Mouse (Mus musculus) heart, adult 18-20 months (tissue): Measurements from ENCODE around the gene Acap2. TPM values are rescaled to one million over a fixed set of nuclear protein-coding genes. Genes with fewer than 3 reads are reported as not detected.

ENCODE experiments used
- DNase-seq, 2 experiments: peaks; one replicate each; pipeline ENCODE4 v3.0.0; 2021 to 2022; ENCODE audit warnings: mixed read lengths in 1 of 2
- total RNA-seq, 2 experiments: library from RNA; stranded (reverse); gene quantifications; 2 replicates each; pipeline ENCODE4 v1.2.3; 2021

The Acap2 gene
- total RNA-seq, 2 experiments from 2014 or later: 16.8 to 18.7 TPM

DNA sequence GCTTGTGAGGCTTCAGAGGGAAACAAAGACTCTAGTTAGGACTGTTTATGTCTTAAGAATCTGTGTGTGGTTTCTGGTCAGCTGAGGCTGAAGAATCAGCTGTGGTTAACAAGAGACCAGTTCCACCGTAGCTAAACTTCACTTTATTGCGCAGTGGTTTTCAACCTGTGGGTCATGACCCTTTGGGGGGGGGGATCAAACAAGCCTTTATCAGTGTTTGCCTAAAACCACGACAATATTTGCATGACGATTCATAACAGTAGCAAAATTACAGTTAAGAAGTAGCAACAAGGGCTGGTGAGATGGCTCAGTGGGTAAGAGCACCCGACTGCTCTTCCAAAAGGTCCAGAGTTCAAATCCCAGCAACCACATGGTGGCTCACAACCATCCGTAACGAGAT lies 4.7 kb upstream of the Acap2 start:
- DNase-seq: no peak

DNA sequence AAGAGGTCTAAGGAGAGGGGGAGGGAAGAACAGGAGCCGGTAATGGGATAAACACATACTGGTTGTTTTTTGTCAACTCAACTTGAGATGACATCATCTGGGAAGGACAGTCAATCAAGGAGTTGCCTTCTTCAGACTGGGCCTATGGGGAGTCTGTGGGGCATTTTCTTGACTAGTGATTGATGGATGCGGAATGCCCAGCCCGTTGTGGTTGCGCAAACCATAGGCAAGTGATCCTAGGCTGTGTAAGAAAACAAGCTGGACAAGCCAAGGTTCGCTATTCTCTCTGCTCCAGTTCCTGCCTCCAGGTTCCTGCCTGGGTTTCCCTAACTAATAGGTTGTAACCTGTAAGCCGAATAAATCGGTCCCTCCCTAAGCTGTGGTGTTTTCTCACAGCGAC lies 4.1 kb upstream of the Acap2 start:
- no peak for DNase-seq

DNA sequence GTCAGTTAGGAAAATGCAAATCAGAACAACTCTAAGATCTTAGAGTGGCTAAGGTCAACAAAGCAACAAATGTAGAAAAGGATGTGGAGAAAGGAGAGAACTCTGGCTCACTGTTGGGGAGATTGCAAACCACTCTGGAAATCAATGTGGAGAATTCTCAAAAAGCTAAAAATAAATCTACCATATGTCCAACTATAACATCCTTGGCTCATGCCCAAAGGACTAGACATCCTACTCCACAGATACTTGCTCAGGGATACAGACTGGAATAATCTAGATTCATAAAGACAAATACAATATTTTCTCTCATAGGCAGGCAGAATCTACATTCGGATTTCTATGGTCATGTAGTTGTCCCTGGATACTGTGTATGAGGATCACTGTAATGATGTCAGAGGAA lies 3.2 kb upstream of the Acap2 start:
- DNase-seq: no peak

DNA sequence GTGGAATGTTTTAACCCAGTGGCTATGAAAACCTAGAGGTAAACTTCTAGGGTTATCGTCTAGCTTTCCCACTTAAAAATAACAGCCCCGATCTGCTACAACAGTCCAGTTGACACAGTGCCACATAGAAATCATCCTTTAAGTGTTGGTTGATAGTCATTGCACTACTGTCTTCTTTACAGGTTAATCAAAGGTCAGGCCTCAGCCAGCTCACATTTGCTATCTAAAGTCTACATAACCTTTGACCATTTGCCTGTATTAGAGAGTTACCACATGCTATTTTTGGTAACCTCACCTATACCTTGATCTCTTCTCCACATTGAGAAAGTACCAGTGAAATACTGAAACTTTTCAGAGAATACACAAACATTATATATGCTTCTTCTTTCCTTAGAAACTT lies 659 bp upstream of the Acap2 start:
- DNase-seq: no peak

DNA sequence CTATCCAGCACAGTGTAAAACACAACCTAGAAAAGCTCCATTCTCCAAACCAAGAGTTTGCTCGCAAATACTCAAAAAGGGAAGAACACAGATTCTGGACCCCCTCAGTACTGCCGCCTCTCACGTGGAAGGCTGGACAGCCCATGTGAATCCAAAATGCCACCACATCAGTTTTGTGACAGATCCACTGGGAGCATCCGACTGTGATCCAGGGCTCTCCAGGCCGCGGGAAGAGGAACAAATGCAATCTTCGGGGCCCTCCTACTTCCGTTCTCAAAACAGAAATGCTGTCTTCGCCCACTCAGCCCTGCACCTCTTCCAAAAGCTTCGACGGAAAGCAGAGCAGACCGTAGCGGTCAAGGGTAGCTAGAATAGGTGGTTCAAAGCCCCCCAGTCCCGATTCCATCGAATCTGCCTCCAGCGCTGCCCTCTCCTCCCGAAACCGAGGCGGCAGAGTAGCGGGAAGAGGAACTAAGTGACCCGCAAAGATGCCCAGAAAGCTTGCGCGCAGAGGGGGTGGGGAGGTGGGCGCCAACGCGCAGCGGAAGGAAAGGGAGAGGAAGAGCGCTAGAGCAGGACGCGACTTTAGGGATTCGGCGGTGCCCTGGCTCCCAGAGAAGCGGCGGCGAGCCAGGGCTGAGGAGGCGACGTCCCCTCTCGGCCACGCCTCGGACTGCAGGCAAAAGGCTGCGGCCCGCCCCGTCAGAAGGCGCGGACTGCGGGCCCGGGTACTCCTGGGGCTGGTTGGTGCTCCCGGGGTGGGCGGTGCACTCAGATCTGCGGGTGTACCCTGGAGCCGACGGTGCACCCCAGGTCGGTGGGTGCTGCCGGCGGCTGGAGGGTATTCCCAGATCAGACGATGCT lies 887 bp downstream of the Acap2 start:
- DNase-seq: peak; percentile 81 to 83

DNA sequence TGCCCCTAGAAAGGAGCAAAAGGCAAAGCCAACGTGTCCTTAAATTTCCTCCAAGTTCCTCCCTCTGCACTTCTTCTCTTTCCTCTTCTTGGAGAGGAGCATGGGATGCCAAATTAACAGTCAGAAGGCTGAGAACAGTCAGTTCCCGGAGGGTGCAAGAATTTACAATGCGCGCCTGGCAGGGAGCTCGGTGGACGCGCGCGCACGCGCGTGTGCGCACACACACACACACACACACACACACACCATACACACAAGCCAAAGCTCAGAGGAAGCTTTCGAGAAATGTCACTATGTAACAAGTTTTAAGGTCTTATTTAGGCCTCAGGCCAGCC lies 1.5 kb downstream of the Acap2 start:
- peak; percentile 69 to 72 for DNase-seq

DNA sequence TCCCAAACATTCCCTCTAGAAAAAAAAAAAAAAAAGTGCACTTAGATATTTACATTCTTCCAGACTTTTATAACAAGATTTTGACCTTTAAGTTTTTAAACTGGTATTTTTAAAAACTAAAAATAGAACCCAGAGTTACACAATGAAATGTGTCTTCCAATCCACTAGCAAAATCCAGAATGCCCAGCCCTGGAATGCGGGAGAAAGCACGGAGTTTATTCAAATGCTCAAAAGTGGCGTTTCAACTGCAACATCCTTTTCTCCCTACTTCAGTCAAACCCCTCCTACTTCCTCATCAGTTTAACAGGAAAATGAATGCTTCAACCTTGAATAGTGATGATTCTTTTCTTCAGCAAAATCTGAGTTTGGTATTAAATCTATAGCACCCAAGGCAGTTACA lies 4.1 kb downstream of the Acap2 start:
- no peak for DNase-seq

DNA sequence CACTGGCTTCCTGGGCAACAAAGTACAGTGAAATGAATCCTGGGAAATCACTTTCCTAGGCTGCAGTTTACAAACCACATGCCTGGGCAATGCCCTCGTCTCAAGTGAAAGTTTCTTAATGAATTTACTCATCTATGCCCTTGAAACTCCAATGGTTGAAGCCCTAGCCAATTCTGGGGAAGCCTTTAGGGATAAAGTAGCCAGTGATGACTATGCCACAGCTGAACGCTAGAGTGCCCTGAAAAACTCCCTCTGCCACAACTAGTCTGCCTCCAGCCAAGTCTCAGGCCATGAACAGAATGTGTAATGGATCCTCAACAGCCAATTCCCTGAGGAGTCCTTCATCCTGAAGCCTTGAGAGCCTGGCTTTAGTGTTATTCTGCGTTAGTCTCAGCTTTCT lies 8.5 kb downstream of the Acap2 start:
- DNase-seq: no peak

DNA sequence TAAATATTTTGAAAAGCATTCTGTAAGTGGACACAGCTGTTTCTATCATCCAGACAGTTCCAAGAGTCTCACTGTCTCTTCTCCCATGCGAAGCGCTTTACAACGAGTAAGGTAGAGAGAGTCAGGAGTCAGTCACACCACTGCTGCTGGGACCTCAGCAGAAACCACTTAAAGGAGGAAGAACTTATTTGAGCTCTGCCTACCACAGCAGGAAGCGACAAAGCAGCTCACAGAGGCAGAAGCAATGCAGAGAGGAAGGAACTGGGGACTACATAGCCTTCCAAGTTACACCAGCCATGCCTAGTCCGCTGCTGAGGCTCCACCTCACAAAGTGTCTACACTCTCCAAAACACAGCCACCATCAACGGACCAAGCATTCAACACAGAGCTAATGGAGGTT lies 9.2 kb downstream of the Acap2 start:
- DNase-seq: peak; percentile 39 to 59

DNA sequence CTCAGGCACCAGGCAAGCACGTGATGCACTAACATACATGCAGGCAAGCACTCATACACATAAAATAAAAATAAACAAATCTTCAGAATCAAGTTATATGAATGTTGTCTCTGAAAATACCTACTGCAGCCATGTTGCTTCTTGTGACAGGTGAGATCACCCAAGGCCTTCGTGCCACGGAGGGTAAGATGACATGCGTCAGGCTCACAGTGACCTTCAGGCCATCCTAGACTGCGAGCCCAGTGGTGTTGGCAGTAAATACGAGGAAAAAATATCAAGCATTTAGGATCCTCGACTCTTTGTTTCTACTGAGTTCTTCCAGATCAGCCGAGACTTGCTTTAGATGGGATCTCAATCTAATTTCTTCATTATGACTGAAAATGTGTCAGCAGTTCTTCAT lies 10.6 kb downstream of the Acap2 start:
- no peak for DNase-seq

DNA sequence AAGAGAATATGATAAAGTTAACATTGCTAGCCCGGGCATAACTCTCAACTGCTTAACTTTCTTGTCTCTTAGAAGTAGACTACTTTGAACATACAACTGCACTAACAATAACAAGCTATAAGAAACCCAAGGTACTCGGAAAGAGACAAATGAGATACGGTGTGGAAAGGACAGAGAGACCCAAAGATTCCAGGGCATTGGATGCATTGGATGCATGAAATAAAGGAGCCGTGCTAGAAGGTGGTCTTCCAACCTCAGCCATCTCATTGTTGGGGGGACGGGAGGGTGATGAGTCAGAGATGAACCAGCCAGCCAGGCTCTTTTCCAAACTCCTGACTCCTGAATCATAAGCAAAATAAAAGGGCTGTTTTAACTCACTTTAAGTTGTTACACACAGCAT lies 11.8 kb downstream of the Acap2 start:
- DNase-seq: no peak

DNA sequence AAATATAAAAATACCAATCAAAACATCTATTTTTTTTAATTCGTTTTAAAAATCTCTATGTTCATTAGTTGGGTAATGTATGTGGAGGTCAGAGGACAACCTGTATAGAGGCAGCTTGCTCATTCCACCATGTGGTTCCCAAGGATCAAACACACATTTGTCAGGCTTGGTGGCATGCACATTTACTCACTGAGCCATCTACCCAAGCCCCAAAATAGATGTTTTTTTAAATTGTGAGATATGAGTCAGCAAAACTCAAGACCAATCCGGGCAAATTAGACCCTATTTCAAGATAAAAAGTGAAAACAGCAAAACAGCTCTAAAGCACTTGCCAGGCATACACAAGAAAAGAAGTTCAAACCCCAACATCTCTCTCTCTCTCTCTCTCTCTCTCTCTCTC lies 12.2 kb downstream of the Acap2 start:
- no peak for DNase-seq

DNA sequence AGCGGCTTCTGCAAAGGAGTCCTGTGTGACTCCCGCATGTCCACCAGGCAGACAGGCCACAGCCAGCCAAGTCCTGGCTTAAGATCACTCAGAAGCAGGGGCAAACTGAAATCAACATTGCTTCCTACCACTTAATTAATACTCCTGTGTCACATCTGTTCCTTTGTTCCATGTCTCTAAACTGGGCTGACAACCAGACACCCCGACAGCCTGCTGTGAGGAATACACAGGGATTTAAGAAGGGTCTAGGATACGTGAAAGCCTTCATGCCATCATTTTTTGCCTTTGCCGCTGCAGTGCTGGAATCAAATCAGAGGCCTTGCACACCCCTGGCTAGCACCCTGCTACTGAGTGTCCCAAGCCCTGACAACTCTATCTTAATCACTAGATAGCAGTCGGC lies 12.8 kb downstream of the Acap2 start:
- no peak for DNase-seq

DNA sequence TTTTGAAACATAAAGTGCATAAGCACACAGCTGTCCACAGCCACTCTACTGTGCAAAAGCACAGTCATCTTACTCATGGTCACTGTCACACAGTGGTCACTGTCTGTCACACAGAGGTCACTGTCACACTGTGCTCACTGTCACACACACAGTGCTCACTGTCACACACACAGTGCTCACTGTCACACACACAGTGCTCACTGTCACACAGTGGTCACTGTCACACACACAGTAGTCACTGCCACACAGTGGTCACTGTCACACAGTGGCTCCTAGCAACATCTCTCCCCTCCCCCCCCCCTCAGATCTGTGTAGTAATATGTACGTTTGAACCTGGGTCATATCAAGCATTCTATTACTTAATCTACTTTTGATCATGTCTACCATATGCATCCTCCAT lies 13.9 kb downstream of the Acap2 start:
- DNase-seq: no peak

DNA sequence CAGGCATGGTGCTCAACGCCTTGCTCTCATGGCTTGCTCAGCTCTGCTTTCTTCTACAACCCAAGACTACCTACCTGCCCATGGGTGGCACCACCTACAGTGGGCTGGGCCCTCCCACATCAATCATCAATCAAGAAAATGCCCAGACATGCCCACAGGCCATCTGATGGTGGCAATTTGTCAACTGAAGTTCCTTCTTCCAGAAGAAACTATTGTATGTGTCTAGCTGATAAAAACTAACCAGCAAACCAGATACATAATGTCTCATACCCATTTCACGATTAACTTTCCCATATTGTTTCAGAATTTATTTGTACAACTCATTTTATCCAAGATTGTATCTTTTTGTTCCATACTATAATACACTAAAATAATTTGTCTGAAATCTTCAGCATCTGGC lies 15.3 kb downstream of the Acap2 start:
- DNase-seq: no peak

DNA sequence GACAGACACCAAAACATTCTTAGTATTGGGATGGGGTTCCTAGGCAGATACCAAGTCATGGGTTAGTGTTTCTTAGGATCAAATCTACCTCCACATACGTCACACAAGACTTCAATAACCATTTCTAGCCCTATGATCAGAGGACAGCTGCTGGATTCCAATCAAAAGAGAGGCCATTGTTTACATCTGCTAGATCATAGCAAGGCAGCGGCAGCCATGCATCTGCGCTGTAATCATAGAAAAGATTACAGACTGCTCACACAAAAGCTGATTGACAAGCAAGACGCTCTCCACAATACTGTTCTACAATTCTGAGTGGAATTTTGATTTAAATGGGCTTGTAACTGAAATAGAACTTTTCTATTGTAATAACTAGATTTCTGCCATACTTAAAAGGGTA lies 16.3 kb downstream of the Acap2 start:
- no peak for DNase-seq

DNA sequence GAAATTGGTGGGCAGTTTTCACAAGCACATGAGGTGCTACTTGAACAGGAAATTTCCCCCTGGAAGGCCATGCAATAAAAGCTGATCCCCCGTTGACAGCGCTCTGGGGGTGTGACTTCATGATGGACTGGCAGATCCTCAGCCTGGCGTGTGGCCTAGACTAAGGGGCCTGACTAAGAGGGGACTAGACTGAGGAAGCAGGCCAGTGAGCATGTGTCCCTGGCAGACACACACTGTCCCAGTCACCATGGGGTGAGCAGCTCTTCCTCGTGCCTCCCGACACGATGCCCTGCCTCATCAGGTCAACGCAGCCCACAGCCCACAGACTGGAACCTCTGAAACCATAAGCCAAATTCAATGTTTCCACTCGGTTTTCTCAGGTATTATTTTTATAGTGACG lies 18.5 kb downstream of the Acap2 start:
- DNase-seq: peak in 1 of 2 experiments; percentile 27

DNA sequence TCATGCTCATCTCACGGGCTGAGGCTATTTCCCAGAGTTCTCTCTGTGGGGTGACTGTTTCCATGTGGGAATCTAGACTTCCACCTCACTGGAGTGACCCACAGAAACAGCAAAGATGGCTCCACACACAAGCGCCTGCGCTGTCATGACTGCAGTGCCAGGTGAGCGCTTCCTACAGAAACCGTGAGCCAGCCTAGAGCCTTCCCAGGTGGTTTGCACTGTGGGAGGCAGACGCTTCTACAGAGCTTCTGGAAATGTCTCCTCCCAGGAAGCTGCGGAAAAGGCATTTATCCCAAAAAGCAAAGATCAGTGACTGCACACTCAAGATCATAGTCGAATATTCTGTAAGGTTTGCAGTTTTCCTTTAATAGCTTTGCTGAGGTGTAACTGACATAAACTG lies 20.2 kb downstream of the Acap2 start:
- no peak for DNase-seq

DNA sequence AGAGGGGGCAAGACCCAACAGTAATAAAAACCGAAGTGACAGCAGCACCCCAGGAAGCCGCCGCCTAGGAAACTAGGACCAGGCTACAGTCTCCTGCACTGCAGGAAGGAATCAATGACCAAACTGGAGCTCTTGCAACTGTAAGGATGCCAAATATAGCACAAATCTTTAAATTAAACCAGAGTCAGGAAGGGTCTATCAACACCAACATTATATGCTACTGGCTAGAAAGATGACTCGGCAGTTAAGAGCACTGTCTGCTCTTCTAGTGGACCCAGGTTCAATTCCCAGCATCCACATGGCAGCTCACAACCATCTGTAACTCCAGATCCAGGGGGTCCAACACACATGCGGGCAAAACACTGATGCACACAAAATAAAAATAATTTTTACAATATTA lies 21.7 kb downstream of the Acap2 start:
- DNase-seq: no peak

DNA sequence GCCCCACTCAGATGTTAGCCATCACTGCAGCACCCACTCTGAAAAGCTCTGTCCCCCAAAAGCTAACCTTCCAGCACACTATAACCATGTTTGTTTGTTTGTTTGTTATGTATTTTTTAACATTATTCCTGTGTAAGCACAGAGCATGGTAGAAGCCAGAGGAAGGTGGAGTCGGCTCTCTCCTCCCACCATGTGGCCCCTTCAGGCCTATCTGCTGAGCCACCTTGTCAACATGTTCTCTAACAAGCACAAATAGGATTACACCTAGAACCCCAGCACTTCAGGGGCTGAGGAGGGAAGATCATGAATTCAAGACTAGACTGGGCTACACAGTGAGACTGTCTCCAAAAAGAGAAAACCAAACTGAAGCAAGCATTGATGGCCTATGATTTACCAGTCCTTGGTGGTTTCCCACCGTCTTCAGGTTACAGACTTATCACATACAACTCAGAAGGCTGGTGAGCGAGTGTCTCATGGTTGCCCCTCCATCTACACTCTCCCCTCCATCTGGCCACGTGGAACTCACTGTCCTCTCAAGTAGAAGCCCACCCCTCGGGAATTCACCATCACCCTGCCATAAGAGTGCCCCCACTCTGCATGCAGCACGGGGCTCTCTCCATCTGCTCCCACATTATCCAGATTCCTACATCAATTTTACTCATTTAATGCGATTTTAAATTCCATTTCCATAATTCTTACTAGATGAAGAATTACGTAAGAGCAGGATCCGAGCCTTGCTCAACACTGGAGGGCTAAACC lies 26.0 kb downstream of the Acap2 start:
- DNase-seq: no peak

DNA sequence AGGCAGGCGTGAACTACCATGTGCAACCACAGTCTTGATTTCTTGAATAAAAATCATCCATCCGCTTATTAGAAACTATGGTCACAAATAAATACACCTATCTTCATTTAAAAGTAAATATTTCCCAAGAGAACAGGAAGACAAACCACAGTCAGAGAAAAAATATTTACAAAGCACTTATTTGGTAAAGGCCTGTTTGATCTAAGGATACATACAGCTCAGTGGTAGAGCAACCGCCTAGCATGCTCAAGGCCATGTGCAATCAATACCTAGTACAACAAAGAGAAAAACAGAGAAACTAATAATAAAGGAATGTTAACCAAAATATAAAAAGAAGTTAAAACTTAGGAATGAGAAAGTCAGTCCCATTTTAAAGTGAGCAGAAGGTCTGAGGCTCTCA lies 28.8 kb downstream of the Acap2 start:
- no peak for DNase-seq

DNA sequence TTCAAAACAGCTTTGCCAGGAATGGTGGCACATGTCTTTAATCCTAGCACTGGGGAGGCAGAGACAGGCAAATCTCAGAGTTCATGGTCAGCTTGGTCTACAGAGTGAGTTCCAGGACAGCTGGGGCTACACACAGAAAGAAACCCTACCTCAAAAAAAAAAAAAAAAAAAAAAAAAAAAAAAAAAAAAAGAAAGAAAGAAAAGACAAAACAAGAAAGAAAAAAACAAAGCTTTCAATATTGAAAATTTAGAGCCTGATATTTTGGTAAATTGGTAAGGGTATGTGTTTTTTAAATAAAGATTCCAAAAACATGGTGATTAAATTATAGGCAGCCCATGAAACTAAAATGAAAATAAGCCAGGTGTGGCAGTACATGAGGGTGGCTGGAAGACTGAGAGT lies 29.6 kb downstream of the Acap2 start:
- no peak for DNase-seq

DNA sequence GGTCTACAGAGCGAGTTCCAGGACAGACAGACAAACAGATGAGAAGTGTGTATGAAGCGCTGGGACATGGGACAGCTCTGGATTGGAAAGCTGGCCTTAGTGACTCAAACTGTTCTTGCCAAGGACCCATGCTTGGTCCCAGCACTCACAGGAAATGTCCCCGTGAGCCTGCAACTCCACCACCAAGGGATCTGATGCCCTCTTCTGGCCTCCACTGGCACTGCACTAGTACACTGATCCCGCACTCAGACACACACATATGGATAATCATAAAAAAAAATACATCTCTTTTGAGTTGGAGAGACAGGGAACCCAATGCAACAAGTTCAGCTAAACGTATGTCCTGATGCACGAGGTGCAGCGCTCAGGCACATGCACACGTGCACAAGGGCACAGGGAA lies 30.7 kb downstream of the Acap2 start:
- DNase-seq: no peak

DNA sequence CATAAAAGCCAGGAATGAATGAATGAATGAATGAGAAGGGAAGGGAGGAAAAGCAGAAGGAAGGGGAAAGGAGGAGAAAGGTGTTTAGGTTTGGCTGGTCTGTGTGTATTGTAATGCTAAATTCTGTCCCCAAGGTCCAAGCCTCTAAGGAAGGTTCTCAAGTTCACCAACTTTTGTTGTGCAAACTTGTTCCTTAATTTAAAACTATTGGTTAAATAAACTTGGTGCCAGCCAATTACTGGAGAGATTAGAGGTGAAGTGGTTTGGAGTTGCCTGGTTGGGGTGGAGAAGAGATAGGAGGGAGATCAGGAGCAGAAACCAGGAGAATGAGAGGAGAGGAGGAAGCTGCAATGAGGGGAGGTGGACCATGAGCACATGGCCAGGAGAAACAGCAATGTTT lies 31.4 kb downstream of the Acap2 start:
- no peak for DNase-seq
